Mouse (Mus musculus) left cerebral cortex, postnatal 25 days (tissue): ENCODE results near the gene Eif4h. TPM values are rescaled to one million over a fixed set of nuclear protein-coding genes. Genes with fewer than 3 reads are reported as not detected.

Source experiments
- DNase-seq, 2 experiments: peaks; one replicate each; pipeline ENCODE4 v3.0.0; 2022; ENCODE audit warnings: low spot score in 2 of 2, mixed read lengths in 1 of 2
- intact Hi-C: fragments of 180-260 bp; cut with DNase I; formaldehyde crosslinking; loops from one replicate; pipeline ENCODE4 v1.15.1; 2025
- total RNA-seq, 2 experiments: library from RNA; stranded (reverse); gene quantifications; 2 replicates each; pipeline ENCODE4 v1.2.3; 2021

Gene Eif4h
- total RNA-seq, 2 experiments from 2014 or later, result 334 to 352 TPM

GRCm38 (mm10) chr5:134614296-134614695 lies 25.0 kb downstream of the Eif4h start:
- no peak for DNase-seq
- intact Hi-C loops, result no loop called here

- intact Hi-C loops, result no loop called here
- no peak for DNase-seq
Measured at GRCm38 (mm10) chr5:134613727-134614126, 25.6 kb downstream of the Eif4h start.

GRCm38 (mm10) chr5:134611810-134612521 lies 27.3 kb downstream of the Eif4h start:
- intact Hi-C loops, result no loop called here
- no peak for DNase-seq

- intact Hi-C loops, result no loop called here
- no peak for DNase-seq
Measured at GRCm38 (mm10) chr5:134609916-134610643, 29.2 kb downstream of the Eif4h start.

- DNase-seq, result no peak
- intact Hi-C loops, result no loop called here
Measured at GRCm38 (mm10) chr5:134607121-134607520, 32.2 kb downstream of the Eif4h start.

- intact Hi-C loops, result no loop called here
- DNase-seq, result no peak
Measured at GRCm38 (mm10) chr5:134606314-134606713, 33.0 kb downstream of the Eif4h start.

GRCm38 (mm10) chr5:134604376-134604775 lies 34.9 kb downstream of the Eif4h start:
- intact Hi-C loops, result no loop called here
- DNase-seq, result no peak

- intact Hi-C loops, result loop anchor here (10.0 kb wide), 1 partner anchor 223 kb away; no protein-coding TSS in a partner anchor
- DNase-seq, result no peak
Measured at GRCm38 (mm10) chr5:134597711-134598110, 41.6 kb downstream of the Eif4h start.

- no peak for DNase-seq
- intact Hi-C loops, result loop anchor here (10.0 kb wide), 1 partner anchor 218 kb away; no protein-coding TSS in a partner anchor
Measured at GRCm38 (mm10) chr5:134593093-134593492, 46.2 kb downstream of the Eif4h start.

- no peak for DNase-seq
- intact Hi-C loops, result loop anchor here (10.0 kb wide), 1 partner anchor 217 kb away; no protein-coding TSS in a partner anchor
Measured at GRCm38 (mm10) chr5:134592026-134592581, 47.2 kb downstream of the Eif4h start.

- intact Hi-C loops, result loop anchor here (10.0 kb wide), 1 partner anchor 215 kb away; no protein-coding TSS in a partner anchor
Measured at GRCm38 (mm10) chr5:134589900-134590299, 49.4 kb downstream of the Eif4h start.

GRCm38 (mm10) chr5:134584798-134585197 lies 54.5 kb downstream of the Eif4h start:
- no peak for DNase-seq

More at GRCm38 (mm10) chr5:134589900-134590299, 49.4 kb downstream of the Eif4h start:
- DNase-seq, result no peak

GRCm38 (mm10) chr5:134583884-134584213 lies 55.4 kb downstream of the Eif4h start:
- intact Hi-C loops, result no loop called here
- no peak for DNase-seq

More at GRCm38 (mm10) chr5:134584798-134585197, 54.5 kb downstream of the Eif4h start:
- intact Hi-C loops, result no loop called here

GRCm38 (mm10) chr5:134583006-134583883 lies 56.0 kb downstream of the Eif4h start:
- intact Hi-C loops, result no loop called here
- DNase-seq, result no peak

GRCm38 (mm10) chr5:134582221-134582907 lies 56.9 kb downstream of the Eif4h start:
- peak; percentile 95 to 98 for DNase-seq
- intact Hi-C loops, result no loop called here

GRCm38 (mm10) chr5:134581146-134581545 lies 58.1 kb downstream of the Eif4h start, which contains the start of gene Rfc2:
Gene Rfc2 (plus strand): TSS chr5:134581366.
- DNase-seq, result no peak
- intact Hi-C loops, result loop anchor here (2.0 kb wide), 1 partner anchor 86 kb away; no protein-coding TSS in a partner anchor

- intact Hi-C loops, result no loop called here
- no peak for DNase-seq
Measured at GRCm38 (mm10) chr5:134579135-134579534, 60.2 kb downstream of the Eif4h start.

- no peak for DNase-seq
- intact Hi-C loops, result no loop called here
Measured at GRCm38 (mm10) chr5:134577534-134577933, 61.8 kb downstream of the Eif4h start.
